Mouse (Mus musculus) adrenal gland, adult 18-20 months (tissue): ENCODE data around the gene AI481877. TPM values are rescaled to one million over a fixed set of nuclear protein-coding genes. Genes with fewer than 3 reads are reported as not detected.
A peak's percentile ranks its signal among the peaks of the same experiment; 100 is the strongest.

Source experiments
- DNase-seq, 2 experiments: peaks; one replicate each; pipeline ENCODE4 v3.0.0; 2021 to 2022; ENCODE audit warnings: low spot score in 2 of 2
- total RNA-seq, 2 experiments: library from RNA; stranded (reverse); gene quantifications; 1 replicate in 1 of 2; 2 replicates in 1 of 2; pipeline ENCODE4 v1.2.3; 2021

Gene AI481877
- total RNA-seq, 2 experiments from 2014 or later = not detected

- no peak for DNase-seq
Measured at GRCm38 (mm10) chr4:59035786-59036350, 102.9 kb downstream of the AI481877 start.

GRCm38 (mm10) chr4:59034918-59035785, 103.6 kb downstream of the AI481877 start, which contains the start of gene Gng10:
Gene Gng10, plus strand, starts transcription at chr4:59035088.
- peak; percentile 67 for DNase-seq

- no peak for DNase-seq
Measured at GRCm38 (mm10) chr4:59034325-59034917, 104.4 kb downstream of the AI481877 start.

DNA sequence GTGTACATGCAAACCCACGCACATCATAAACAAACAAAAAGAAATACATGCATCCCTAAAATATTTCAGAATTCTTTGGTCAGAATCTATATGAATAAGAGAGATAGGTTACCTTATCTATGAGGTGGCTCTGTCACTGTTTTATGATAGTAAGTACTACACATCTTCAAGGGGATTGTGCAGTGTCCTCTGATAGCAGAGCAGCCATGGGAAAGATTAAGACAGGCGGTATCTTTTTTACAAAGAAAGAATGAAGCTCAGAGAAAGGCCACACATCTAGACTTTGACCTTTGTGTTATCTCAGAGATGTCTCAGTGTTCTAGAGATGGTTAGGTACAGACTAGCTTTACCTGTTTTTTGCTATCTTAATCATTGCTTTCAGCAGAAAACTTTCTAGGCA, 121.9 kb downstream of the AI481877 start:
- DNase-seq = no peak

GRCm38 (mm10) chr4:59015181-59015580, 123.6 kb downstream of the AI481877 start:
- DNase-seq = no peak

- no peak for DNase-seq
Measured at GRCm38 (mm10) chr4:59011446-59011845, 127.3 kb downstream of the AI481877 start.

DNA sequence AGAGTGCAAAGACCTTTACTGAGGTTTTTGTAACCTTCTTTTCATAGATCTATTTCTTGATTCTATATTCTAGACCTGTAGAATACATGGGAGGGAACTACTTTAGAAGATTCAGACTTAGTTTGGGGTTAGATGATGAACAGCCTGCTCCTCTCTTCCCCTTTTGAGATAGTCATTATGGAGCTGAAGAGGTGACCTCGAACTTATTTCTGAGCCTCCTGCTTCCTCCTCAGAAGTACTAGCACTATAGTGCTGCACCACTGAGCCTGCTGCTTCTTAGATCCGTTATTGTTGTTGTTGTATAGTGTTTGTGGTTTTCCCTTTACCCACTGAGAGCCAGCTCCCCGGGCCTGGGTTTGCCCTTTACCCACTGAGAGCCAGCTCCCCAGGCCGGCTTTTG, 129.1 kb downstream of the AI481877 start:
- no peak for DNase-seq

DNA sequence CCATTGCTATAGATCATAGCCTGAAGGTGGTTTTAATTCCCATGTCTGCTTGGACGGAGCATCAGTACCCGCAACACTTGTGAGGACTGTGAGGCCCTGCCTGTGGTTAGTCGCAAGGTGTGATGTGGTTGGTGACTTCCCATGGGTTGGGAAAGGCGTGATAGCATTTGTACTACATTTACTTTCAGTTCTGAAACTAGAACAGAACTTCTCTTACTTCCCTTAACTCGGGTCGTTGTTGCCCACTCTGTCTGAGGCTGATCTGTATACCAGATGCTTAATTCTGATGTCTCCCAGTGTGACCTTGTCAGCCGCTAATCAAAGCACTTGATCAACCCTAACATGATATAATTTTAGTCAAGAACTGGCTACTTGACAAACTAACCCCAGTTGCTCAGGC, 129.6 kb downstream of the AI481877 start:
- no peak for DNase-seq

- DNase-seq = no peak
Measured at GRCm38 (mm10) chr4:59007974-59008373, 130.8 kb downstream of the AI481877 start.

DNA sequence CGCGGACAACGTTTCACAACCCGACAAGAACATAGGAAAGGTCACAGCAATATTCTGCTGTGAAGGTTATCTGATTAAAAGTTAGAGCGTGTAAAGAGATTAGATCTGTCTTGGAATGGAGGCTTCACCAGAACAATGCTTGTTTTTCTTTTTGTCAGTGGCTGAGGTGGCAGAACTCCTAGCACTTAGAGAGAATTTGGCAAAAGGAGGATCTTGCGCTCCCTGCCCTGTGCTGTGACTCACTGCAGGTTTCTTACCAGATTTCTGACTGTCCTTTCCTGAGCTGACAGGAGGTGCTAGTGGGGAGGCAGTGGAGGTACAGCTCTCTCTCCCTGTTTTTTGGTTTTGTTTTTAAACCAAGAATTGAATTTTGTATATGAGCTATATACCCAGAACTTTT, 131.8 kb downstream of the AI481877 start:
- no peak for DNase-seq

DNA sequence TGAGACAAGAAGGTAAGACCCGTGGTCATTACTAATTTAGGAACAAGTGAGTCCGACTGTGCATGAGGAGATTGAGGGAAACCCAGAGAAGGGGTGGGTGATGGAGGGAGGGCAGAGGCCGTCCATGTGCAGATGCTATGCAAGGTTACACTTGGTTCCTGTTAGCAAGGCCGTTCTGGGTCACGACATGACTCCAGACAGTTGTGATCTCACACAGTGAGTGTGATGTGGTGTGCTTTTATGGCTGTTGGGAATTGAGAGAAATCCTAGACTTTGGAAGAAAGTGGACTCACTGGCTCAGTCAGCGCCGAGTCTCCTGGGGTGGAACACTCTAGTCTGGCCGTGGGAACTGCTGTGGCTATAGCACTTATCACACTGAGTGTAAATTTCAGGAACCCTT, 132.6 kb downstream of the AI481877 start:
- DNase-seq = no peak

DNA sequence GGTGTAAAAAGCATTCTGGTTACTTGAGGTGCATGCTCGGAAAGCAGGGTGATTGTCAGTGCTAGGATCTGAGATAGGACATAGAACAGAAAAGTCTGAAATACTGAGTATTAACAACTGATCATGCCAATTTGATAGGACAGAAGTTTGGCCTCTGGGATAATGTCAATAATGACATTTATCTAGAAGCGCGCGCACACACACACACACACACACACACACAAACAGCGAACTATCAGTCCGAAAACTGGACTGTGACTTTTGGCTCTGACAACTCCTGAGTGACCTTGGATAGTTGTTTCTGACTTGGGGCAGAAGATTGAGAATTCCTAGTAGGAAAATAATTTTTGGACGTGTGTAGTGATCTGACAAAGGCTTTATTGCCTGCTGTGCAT, 135.0 kb downstream of the AI481877 start:
- DNase-seq = no peak

DNA sequence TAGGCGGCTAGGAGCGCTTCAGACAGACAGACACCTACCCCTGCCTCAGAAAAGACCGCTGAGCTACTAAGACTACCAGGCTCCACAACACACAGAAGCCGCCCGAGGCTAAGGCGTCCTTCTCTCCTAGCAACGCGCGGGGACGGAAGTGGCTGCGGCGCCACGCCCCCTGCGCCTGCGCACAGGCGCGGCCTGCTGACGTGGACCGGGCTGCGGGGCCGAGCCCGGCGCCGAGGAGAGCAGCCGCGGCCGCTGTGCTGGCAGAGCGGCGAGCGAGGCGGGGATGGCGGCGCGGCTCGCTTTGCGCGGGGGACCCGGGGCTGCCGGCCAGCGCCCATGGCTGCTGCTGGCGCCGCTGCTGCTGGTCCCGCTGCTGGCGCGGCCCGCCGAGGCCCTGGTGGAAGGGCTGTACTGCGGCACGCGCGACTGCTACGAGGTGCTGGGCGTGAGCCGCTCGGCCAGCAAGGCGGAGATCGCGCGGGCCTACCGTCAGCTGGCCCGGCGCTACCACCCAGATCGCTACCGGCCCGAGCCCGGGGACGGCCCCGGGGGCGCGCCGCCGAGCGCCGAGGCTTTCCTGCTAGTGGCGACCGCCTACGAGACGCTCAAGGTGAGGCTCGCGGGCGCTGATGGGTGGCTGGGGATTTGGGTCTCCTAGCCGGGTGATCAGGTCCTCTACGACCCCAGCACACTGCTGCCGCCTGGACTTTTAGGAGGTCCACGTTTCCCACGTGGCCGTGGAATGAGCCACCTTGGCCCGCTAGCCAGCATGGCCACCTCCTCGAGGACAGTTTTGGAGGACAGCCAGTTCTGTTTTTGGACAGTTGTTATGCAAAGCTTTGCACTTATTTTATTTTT, 135.6 kb downstream of the AI481877 start, which contains the start of gene Gm20503:
Gene Gm20503 (plus strand): TSS at position 263 of the 858 bp plus-strand sequence.
- DNase-seq = peak; percentile 91

DNA sequence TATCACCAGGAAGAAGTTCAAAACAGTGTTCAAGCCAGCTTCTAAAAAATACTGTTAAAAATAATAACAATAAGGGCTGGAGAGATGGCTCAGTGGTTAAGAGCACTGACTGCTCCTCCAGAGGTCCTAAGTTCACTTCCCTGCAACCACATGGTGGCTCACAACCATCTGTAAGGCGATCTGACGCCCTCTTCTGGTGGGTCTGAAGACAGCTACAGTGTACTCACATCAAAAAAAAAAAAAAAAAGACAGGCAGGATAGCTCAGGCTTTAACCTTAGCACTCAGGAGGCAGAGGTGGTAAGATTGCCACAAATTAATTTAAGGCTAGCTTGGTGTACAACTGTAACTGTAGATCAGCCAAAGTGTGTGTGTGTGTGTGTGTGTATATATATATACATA, 138.2 kb downstream of the AI481877 start:
- peak in 1 of 2 experiments; percentile 31 for DNase-seq

- DNase-seq = peak; percentile 63 to 76
Measured at GRCm38 (mm10) chr4:58999686-59000085, 139.1 kb downstream of the AI481877 start.

DNA sequence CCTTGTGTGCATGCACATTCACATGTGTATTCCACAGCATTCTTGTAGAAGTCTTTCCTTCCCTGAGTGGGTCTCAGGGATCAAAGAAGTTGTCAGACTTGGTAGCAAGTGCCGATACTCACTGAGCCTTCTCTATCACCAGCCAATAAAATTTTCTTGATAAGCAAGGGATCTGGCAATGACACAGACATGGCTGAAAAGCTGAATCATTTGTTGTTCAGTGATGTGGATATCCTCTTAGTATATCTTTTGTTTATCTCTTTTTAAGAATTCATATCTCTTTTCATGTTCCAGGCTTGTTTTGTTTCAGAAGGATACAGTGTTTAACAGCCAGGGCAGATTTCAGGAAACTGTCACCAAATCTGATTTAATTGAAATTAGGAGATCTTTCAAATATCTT, 140.1 kb downstream of the AI481877 start:
- DNase-seq = no peak

DNA sequence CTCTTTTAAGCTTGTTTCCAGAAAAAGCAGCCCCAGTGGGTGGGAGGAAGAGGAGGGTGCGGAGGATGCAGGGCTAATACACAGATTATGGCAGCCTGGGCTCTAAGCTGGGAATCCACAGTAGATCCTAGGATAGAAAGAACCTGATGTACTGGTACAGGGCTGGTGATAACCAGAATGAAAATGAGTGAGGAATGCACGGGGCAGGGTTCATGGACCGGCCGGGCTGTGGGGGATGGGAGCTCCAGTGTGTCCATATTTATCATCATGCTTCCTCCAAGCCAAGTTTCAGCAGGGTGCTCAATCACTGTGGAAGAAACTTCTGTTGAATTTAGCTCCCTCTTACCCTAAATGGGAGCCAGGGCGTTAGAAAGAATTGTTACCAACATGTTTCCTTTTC, 141.7 kb downstream of the AI481877 start:
- DNase-seq = no peak

DNA sequence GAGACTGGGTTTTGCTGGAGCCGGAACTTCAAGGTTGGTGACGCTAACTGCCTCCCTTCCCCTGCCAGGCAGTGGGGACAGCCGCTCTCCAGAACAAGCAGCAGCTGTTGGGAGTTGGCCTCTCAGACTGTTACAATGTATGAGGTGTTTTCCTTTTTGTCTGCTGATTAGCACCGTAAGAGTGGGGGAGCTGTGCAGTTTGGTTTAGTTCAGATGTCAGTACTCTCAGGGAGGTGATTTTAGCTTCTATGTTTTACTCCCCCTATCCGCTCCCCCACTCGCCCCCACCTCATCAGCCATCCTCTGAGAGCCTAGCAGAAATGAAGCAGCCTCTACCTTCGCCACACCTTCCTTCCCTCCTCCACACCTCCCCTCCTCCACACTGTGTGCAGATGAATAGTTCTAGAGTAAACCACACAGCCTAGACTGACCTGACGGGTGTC, 143.5 kb downstream of the AI481877 start:
- DNase-seq = peak in 1 of 2 experiments; percentile 22

DNA sequence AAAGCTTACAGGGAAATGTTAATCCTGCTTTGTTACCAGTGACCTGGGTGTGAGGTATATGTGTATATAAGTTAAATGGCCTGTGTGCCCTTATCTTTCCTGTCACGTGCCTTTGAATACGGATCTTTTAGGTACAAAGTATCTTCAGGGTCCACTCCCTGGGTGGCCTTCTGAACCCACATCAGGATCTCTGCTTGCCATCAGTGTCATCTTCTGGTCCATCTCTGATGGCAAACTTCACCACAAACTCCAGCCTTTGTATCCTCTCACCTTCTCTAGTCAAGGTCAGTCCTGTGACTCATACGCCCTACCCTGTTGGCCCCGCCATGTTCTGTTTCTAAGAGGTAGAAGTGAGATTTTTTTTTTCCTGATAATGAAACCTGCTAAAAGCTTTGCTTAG, 144.0 kb downstream of the AI481877 start, which contains the start of gene Dnajc25:
Gene Dnajc25 (plus strand): TSS at position 301 of the 400 bp plus-strand sequence.
- no peak for DNase-seq
